Mouse (Mus musculus): ENCODE results near the gene Stat5b.
A peak's percentile ranks its signal among the peaks of the same experiment; 100 is the strongest.

The Stat5b gene

DNA sequence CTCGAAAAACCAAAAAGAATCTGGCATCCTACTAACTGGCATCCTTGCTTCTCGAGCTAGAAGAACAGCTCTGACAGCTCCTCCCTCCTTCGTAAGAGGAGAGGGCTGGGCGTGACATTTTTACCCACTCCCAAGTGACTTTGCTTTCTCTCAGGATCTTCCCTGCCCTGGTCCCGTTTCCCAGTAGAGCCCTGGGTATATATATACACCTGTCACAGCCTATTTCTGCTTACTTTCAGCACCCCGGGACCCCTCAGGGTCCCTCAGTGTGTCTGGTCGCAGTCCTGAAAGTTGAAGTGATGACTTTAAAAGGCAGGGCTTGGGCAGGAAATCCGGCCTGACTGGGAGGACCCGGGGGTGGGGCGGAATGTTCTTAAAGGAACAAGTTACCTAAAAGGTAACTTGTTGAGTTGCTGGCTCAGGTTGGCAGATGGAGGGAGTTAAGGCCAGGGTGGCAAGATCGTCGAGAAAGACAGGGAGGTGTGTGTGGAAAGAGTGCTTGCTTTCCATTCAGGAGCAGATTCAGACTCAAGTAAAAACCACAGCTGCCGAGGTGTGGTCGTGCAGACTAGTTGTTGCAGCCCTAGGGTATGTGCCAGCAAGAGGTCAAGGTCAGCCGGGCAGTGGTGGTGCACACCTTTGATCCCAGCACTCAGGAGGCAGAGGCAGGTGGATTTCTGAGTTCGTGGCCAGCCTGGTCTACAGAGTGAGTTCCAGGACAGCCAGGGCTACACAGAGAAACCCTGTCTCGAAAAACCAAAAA, 79.7 kb downstream of the Stat5b start, which contains the start of gene Ghdc:
Gene Ghdc (minus strand): TSS at position 312 of the 763 bp plus-strand sequence.
- DNase-seq (ENCODE audit: extremely low read depth, low read depth, low spot score), result peak; percentile 49

DNA sequence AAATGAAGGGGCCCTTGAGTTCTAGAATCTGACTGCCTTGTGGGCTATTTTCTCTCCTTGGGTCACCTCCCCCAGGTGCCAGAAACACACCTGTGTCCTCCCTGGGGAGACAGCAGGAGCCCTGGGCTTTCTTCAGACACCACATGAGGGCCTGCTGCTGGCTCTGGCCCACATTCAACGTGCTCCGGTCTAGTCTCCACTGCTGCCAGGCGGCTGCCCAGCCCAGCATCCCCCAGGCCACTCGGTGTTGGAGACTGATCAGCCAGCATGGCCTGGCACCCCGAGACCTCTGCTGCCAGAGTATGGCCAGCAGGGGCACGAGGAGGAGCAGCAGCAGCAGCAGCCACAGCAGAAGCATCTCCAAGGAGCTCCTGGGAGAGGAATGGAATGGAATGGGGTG, 80.5 kb downstream of the Stat5b start:
- DNase-seq (ENCODE audit: extremely low read depth, low read depth, low spot score), result no peak

DNA sequence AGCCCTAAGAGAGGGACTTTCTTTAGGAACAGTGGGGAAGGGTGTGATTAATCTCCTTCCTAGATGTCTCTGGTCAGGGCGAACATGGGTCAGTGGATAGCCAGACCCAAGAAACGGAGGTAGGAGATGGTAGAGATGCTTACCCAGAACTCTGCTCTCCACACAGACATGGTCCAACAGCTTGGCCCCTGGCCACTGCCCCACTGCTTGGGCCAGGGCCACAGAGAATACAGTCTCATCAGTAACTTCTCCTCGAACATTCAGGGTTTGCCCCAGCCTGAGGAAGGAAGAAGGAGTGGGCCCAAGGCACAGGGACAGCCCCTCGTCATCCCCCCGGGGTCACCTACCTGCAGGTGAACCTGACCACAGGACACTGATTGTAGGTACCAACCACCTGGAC, 82.7 kb downstream of the Stat5b start:
- DNase-seq (ENCODE audit: extremely low read depth, low read depth, low spot score), result no peak

DNA sequence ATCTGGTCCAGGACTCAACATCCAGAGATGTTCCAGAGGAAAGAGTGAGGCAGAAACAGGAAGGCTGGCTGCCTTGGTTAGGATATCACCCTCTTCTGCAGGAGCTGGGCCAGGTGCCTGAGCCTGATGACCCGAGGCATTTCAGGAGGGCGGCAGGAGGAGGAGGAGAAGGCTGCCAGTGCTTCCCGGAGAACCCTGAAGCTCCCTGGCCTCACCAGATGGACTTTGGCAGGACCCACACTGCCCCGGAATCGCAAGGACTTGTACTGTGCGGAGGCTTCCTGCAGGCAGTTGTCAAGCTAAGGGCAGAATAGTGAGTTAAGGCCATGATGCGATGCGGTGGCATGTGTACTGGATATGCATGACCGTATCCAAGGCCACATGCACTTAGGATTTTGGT, 83.8 kb downstream of the Stat5b start:
- DNase-seq (ENCODE audit: extremely low read depth, low read depth, low spot score), result no peak

DNA sequence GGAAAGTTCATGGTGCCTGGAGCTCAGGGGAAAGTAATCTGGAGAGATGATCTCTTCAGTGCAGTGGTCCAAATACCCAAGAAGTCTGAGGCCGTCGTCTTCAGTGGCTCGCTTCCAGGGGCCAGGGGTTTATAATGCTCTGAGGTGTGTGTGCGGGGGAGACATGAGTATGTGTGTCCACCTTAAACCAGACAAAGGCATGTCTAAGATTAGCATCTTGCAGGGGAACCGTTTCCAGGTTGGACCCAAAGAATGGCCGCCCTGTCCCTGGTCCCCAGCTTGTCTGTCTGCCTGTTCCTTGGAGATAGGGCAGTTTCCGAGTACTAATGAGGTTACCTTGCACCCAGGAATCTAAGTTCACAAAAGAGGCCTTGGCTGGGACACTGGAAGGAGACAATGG, 87.7 kb downstream of the Stat5b start, which contains the start of gene Hcrt:
Gene Hcrt (minus strand): TSS at position 101 of the 400 bp plus-strand sequence.
- no peak for DNase-seq (ENCODE audit: extremely low read depth, low read depth, low spot score)

DNA sequence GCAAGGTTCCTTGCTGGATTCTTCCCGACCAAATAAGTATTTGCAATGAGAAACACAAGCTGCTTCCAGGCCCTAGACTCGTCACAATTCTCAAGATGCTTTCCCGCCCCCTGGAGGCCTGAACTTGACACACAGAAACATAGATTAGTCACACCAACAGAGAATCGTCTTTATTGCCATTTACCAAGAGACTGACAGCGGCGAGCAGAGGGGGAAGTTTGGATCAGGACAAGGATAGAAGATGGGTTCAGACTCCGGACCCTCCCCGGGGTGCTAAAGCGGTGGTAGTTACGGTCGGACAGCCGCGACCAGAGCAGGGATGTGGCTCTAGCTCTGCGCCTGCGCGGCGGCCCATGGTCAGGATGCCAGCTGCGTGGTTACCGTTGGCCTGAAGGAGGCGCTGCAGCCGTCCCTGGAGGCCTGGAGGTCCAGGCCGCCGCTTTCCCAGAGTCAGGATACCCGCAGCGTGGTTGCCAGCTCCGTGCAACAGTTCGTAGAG, 88.9 kb downstream of the Stat5b start:
- no peak for DNase-seq (ENCODE audit: extremely low read depth, low read depth, low spot score)

DNA sequence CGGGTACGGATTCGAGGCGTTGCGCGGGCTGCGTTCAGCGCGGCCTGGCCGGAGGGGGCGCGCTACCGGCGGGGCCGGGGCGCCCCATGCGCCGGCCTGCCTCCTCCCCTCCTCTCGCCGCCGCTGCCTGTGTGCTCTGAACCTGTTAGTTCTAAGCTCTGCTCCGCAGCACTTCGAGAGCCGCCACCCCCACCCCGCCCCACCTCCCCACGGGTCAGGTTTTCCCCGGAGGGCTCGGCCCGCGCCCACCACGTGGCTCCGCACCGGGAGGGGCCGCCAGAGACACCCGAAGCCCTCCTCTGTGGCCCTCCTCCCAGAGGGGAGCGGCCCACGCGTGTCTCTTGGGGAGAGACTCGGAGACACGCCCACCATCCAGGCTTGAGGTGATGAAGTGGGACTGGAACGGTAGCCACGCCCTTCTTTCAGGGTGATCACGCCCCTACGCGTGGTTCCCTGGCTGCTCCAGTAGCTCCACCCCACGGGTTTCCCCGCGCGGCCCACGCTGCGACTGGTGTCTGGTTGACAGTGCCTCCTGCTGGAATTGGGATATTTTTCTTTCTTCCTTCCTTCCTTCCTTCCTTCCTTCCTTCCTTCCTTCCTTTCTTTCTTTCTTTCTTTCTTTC, 90.8 kb downstream of the Stat5b start, which contains the start of gene Kcnh4:
Gene Kcnh4 (minus strand): TSS at position 332 of the 623 bp plus-strand sequence.
- no peak for DNase-seq (ENCODE audit: extremely low read depth, low read depth, low spot score)

DNA sequence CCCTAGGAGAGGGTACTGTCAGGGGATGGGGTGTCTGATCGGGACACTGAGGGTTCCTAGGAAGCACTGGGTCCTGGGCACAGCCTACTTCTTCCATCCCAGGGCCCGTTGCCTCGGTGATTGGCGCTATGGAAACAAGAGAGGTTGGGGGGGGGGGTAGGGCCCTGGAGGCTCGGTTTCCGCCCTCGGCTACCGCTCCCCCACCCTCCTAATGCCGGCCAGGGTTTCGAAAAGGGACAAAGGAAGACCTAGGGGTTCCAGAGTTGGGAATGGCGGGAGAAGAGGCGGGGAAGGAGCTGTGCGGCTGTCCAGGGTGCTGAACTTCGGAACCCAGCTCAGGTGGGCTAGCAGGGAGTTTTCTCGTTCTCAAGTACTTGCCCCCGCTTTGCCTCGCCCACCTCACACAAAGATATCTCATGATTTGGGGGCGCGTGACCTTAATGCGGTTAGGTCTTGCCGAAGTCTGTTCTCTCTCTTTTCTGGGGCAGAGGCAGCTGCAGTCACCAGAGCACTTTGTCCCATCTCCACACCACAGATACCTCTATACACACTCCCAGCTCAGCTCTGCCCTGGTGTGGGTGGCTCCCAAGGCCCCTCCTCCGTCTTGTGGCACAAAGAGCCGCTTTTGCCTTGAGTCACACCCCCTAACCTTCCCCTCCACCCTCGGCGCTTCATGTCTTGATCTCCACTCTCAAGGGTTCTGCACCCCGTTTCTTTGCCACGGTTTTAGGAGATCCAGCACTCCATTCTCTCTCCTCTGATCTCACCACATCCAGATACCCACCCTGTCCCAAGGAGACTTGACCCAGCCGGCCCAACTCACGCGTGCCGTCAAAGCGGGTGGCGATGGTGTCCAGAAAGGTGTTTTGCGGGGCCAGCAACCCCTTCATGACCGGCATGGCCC, 91.6 kb downstream of the Stat5b start:
- no peak for DNase-seq (ENCODE audit: extremely low read depth, low read depth, low spot score)

DNA sequence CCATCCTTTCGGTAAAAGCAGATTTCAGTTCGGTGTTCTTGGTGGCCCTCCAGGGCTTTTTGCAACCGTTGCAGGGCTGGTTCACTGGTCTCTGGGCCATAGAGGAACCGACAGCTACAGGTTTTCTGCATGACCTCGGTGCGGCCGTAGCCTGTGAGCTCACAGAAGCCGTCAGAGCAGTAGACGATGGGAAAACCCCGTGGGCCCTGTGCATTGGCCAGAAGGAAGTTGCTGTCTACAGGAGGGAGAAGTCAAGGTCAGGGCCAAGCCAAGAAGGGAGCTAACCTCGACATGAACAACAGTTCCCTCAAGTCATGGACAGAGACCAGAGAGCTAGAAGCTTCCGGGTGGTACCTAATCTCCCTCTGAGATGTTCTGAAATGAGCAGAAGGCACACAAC, 93.0 kb downstream of the Stat5b start:
- no peak for DNase-seq (ENCODE audit: extremely low read depth, low read depth, low spot score)

DNA sequence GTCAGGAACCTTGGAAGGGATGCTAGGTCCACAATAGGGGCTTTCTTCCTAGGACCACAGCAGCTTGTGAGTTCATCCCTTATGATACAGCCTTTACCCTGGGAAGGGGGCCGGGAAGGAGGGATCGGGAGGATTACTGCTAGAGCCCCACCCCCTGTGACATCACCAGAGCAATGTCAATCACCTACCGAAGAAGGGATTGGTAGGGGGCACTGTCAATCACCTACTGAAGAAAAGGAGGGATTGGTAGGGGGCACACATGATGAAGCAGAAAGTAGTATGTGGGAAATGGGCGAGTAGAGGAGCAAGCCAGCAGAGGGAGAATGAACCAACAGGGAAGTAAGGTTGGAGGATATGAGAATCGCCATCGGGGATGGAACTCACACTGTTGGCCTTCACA, 94.0 kb downstream of the Stat5b start:
- DNase-seq (ENCODE audit: extremely low read depth, low read depth, low spot score), result no peak

DNA sequence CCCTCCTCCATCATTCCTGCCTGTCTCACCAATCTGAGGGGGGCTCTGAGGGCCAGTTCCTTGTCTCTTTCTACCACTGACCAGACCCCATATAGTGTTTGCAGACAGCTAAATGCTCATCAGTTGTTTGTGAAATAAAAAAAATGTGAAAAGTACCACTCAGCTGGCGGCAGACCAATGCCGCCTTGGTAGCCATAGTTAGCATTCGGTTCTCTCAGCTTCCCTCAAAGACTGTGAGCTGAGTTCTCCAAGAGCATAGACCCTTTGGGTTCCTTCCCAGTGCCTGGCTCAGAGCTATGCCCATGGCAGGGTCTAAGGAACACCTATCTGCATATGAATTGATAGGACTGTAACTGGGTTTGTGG, 95.8 kb downstream of the Stat5b start:
- no peak for DNase-seq (ENCODE audit: extremely low read depth, low read depth, low spot score)

DNA sequence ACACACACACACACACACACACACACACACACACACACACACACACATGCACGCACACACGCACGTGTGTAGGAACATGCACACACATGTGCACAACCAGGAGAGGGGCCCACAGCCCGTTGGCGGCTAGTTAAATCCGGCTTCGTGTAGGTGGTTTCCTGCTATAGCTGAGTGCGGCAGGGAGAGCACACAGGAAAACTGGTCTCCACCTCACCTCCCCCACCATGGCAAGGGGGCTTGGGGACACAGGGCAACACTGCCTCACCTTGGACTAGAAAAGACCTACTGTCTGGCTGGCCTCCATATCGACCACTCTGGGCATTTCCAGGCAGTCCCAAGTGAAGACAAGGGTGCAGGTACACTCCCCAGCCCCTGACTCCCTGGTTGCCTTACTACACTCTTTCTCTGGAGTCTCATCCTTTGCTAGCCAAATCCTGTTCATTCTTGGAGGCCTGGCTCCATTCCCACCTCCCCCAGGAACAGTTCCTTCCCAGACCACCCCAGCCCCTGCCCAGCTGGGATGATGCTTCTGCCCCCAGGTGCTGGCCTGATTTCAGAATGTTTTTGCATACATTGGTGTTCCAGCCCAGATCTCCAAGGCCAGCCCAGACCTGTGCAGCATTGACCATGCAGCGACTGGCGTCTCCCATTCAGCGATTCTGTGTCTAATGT, 96.4 kb downstream of the Stat5b start:
- no peak for DNase-seq (ENCODE audit: extremely low read depth, low read depth, low spot score)

DNA sequence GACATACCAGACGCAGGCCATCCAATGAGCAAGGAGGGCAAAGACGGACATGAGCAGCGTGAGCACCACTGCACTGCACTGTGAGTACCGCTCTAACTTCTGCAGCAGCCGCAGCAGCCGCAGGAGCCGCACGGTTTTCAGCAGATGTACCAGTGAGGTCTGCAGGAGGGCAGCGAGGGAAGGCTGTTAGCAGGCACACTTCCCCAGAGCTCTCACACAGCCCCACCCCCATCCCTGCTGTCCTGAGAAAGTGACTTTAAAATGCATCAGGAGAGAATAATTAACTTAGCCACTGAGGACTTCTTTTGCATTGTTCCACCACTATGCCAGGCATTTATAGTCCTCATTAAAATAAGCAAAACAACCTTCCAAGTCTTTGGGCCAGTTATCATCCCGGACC, 98.2 kb downstream of the Stat5b start:
- no peak for DNase-seq (ENCODE audit: extremely low read depth, low read depth, low spot score)

DNA sequence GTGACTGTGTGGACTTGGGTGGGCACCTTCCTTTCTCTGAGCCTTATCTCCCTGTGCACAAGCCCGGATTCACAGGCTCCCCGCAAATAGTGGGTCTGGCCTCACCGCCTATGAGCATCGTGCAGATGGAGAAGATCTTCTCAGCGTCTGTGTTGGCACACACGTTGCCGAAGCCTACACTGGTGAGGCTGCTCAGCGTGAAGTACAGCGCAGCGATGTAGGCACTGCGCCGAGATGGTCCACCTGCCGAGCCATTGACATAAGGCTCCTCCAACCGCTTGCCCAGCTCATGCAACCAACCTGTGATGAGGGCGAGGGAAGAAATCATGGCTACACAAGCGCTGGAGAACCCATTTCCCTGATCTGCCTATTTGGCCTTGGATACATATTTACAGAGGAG, 100.4 kb downstream of the Stat5b start:
- no peak for DNase-seq (ENCODE audit: extremely low read depth, low read depth, low spot score)

DNA sequence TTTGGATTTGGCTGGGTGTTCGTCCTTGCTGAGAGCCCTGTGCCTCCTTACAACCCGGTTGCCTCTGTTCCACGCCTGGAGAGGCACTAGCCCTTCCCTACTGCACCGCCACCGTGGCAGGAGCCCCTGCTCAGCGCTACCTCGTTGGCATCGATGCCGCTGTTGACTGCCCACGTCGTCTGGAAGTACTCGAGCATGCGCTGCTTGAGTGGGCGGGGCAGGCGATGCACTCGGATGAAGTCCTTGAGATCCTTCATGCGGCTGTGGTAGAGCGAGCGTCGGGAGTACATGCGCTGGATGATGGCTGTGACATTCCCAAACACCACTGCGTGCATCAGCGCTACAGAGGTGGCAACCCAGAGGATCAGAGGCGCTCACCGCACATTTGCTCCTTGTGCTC, 101.1 kb downstream of the Stat5b start:
- no peak for DNase-seq (ENCODE audit: extremely low read depth, low read depth, low spot score)

DNA sequence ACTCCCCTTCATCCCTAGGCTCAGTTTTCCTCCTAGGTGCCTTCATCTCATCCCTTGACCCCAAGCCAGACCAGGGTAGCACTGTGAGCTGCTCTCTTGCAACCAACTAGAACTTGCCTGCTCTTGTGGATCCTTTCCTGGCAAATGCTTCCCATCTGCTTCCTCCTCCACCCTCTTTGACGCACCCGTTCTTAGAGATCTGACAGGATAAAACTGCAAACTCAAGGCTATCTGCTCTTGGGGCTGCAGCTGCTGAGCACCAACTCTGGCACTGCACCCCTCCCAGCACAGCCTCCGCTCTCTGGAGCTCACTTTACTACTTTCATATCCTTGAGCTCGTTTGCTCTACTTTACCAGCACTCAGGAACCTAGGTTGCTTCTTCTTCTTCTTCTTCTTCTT, 101.9 kb downstream of the Stat5b start:
- no peak for DNase-seq (ENCODE audit: extremely low read depth, low read depth, low spot score)

DNA sequence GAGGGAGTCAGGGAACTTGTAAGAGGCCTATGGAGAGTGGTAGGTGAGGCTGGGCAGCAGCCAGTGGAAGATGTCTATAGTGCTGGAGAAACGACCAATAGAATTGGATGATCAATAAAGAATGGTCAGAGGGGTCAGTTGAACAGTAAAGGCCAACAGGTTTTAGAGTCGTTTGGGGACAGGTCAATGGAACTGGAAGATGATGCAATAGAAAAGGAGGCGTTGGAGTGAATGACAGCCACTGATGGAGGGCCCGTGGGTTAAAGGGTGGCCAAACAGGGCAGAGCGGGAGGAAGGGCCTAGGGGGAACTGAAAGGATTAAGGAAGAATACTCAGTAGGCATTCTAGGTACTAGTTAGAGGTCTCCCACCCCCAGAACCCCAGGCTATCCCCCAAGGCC, 103.4 kb downstream of the Stat5b start:
- no peak for DNase-seq (ENCODE audit: extremely low read depth, low read depth, low spot score)

DNA sequence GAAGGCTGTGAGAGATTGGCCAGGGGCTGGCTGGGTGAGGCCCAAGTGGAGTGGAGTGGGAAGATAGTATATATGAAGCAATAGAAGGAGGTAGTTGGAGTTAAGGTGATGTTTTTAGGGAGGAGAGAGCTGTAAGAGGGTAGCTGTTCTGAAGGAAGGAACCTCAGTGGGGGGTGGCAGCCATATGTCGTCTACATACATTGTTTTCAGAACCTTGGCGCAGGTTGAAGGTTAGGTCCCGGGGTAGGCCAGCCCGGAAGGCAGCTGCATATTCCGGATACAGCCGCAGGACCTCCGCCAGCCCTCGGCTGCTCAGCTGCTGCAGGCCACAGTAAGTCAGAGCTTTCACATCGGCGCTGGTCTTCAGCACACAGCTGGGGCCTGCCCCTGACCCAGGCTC, 104.0 kb downstream of the Stat5b start:
- DNase-seq (ENCODE audit: extremely low read depth, low read depth, low spot score), result no peak

DNA sequence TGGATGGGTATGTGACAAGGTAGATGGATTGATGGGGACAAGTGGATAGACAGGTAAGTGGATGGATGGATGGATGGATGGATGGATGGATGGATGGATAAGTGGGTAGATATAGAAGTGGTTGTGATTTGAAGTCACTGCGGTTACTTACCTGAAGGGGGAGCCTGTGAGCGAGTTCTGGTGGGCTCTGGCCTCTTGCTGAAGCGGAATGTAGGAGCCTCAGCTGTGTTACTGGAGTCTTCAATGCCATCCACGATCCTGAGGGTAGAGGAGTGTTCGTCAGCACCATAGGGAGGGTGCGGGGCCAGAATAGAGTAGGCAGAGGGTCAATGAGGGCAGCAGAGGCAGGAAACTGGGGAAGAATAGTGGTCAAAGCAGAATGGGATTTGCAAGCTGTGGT, 105.4 kb downstream of the Stat5b start:
- DNase-seq (ENCODE audit: extremely low read depth, low read depth, low spot score), result no peak

DNA sequence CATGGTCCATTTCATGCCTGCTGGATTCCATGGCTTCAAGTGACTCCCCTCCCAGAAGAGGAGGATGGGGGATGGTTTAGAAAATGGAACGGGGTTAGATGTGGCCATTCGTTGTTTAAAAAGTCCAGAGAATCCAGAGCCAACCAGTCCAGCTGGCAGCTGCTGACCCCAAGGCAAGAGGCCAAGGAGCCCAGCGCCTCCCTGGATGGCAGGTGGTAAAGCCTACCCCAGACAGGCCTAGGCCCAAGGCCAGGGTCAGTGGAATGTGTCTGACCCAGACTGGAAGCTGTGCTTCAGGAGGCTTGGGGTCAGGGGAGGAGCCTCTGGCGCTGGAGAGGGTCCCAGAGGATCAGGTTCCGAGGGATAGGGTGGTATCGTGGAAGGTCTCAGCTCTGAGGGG, 109.2 kb downstream of the Stat5b start:
- no peak for DNase-seq (ENCODE audit: extremely low read depth, low read depth, low spot score)

DNA sequence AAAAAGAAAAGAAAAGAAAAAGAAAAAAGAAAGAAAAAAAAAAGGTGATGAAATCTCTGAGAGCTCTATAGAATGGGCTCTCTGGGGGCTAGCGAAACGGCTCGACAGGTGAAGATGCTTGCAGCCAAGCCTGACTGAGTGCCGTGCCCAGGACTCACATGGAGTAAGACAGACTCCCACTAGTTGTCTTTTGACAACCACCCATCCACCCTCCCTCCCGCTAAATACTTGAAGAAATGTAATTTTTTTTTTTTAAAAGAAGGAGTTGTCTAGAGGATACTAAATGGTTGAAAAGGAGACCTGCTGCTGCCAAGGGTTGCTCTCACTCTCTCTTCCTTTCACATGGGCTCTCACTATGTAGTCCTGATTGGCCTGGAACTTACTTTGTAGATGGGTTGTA, 111.8 kb downstream of the Stat5b start:
- DNase-seq (ENCODE audit: extremely low read depth, low read depth, low spot score), result no peak

Data from fat pad, adult 2 months (tissue).